Comparison of ENCODE assay signal across 9 mouse cellular contexts in genomic region chr16:71247516-71248139, GRCm38 (mm10).
DNase-seq lines count a peak whose midpoint lies in the region; ATAC-seq and TF ChIP-seq lines count a peak whose summit lies in the region.
"Had no signal": no experiment of that assay in that cellular context is flagged by ENCODE, and none has a peak within 500 bp of the region (broad histone marks: within the 10 kb centered on the region; RNA-seq: fewer than 3 reads in every experiment).

No protein-coding gene starts in this region.

- no peak overlapping the region for H3K27ac ChIP-seq in lung, embryonic 14.5 days (ENCODE audit: low read depth)
- no peak overlapping the region for H3K27ac ChIP-seq in embryonic facial prominence, embryonic 14.5 days (replicated peaks; ENCODE audit: low read depth, low read length)
- H3K27ac ChIP-seq in limb, embryonic 11.5 days (replicated peaks; ENCODE audit: low read depth, low read length): no peak overlapping the region
- H3K27ac ChIP-seq: heart, embryonic 13.5 days had no signal

- H3K4me3 ChIP-seq in lung, embryonic 14.5 days (ENCODE audit: low read depth, low read length): no peak overlapping the region
- H3K4me3 ChIP-seq in embryonic facial prominence, embryonic 14.5 days (ENCODE audit: low read depth, low read length): no peak overlapping the region
- no peak overlapping the region for H3K4me3 ChIP-seq in limb, embryonic 11.5 days (ENCODE audit: low read depth, low read length)
- H3K4me3 ChIP-seq: heart, embryonic 13.5 days had no signal

- H3K27me3 ChIP-seq in lung, embryonic 14.5 days (ENCODE audit: insufficient read depth, low read length): no peaks in the 10 kb centered on the region
- no peaks in the 10 kb centered on the region for H3K27me3 ChIP-seq in embryonic facial prominence, embryonic 14.5 days (replicated peaks; ENCODE audit: control insufficient read depth, insufficient read depth, low read length)
- H3K27me3 ChIP-seq in limb, embryonic 11.5 days (ENCODE audit: control insufficient read depth, insufficient read depth, low read length): no peaks in the 10 kb centered on the region
- H3K27me3 ChIP-seq: heart, embryonic 13.5 days had no signal

- H3K36me3 ChIP-seq in lung, embryonic 14.5 days (ENCODE audit: insufficient read depth): no peaks in the 10 kb centered on the region
- H3K36me3 ChIP-seq in embryonic facial prominence, embryonic 14.5 days (ENCODE audit: control insufficient read depth, insufficient read depth, low read length): no peaks in the 10 kb centered on the region
- H3K36me3 ChIP-seq in limb, embryonic 11.5 days (ENCODE audit: control insufficient read depth, insufficient read depth, low read length): no peaks in the 10 kb centered on the region
- H3K36me3 ChIP-seq: heart, embryonic 13.5 days had no signal

- no peak overlapping the region for H3K9ac ChIP-seq in lung, embryonic 14.5 days
- no peak overlapping the region for H3K9ac ChIP-seq in embryonic facial prominence, embryonic 14.5 days (ENCODE audit: low read depth, low read length)
- no peak overlapping the region for H3K9ac ChIP-seq in limb, embryonic 11.5 days (ENCODE audit: low read length)
- H3K9ac ChIP-seq: heart, embryonic 13.5 days had no signal

- no peak overlapping the region for H3K4me2 ChIP-seq in lung, embryonic 14.5 days
- no peak overlapping the region for H3K4me2 ChIP-seq in embryonic facial prominence, embryonic 14.5 days (ENCODE audit: low read depth, low read length)
- H3K4me2 ChIP-seq in limb, embryonic 11.5 days (ENCODE audit: low read depth, severe bottlenecking): no peak overlapping the region
- H3K4me2 ChIP-seq: heart, embryonic 13.5 days had no signal

- H3K4me1 ChIP-seq in lung, embryonic 14.5 days (ENCODE audit: insufficient read depth): no peaks in the 10 kb centered on the region
- H3K4me1 ChIP-seq in embryonic facial prominence, embryonic 14.5 days (ENCODE audit: control insufficient read depth, insufficient read depth, low read length): no peaks in the 10 kb centered on the region
- H3K4me1 ChIP-seq in limb, embryonic 11.5 days (ENCODE audit: control insufficient read depth, insufficient read depth, low read length): no peaks in the 10 kb centered on the region
- H3K4me1 ChIP-seq: heart, embryonic 13.5 days had no signal

- DNase-seq in lung, embryonic 14.5 days: peak; percentile 92
- DNase-seq in lung, adult 18-20 months: no peak
- DNase-seq in adrenal gland, postnatal 14 days: peak; percentile 71
- DNase-seq in embryonic facial prominence, embryonic 14.5 days (ENCODE audit: low spot score): peak; percentile 86
- peak; percentile 1 for DNase-seq in induced T-regulatory cell, adult 2 months (ENCODE audit: low read depth)
- peak; percentile 82 for DNase-seq in limb, embryonic 11.5 days (ENCODE audit: low spot score)
- peak; percentile 22 for DNase-seq in retina, adult 2 months (ENCODE audit: low read depth, low spot score)
- DNase-seq in T-cell, adult 2 months (ENCODE audit: low spot score): no peak

- H3K9me3 ChIP-seq in lung, embryonic 14.5 days (ENCODE audit: low read depth, low read length): no peaks in the 10 kb centered on the region
- H3K9me3 ChIP-seq in embryonic facial prominence, embryonic 14.5 days (ENCODE audit: control insufficient read depth, low read length): no peaks in the 10 kb centered on the region
- no peaks in the 10 kb centered on the region for H3K9me3 ChIP-seq in limb, embryonic 11.5 days (ENCODE audit: control insufficient read depth, low read length)
- H3K9me3 ChIP-seq: heart, embryonic 13.5 days had no signal

- no peak for ATAC-seq in lung, embryonic 14.5 days (ENCODE audit: insufficient read depth)
- no peak for ATAC-seq in embryonic facial prominence, embryonic 14.5 days (ENCODE audit: low read depth)
- ATAC-seq in limb, embryonic 11.5 days (ENCODE audit: insufficient number of reproducible peaks, low FRiP score, low TSS enrichment, low read depth): no peak

- WGBS in lung, embryonic 14.5 days: 35% methylated on average over 9 of the region's 9 CpGs
- 35% methylated on average over 9 of the region's 9 CpGs for WGBS in embryonic facial prominence, embryonic 14.5 days
- whole genome bisulfite sequencing in limb, embryonic 11.5 days: 37% methylated on average over 9 of the region's 9 CpGs

- TF ChIP-seq CTCF in lung, embryonic 14.5 days (IDR thresholded peaks at IDR 0.05; ENCODE audit: low read depth): peak; percentile 69

Comparison
In these comparisons a context has a peak if more than half of its experiments do, and no peak if none do; other contexts are left out.
1. DNase-seq: peak in lung, embryonic 14.5 days (single experiment), adrenal gland, postnatal 14 days (single experiment), embryonic facial prominence, embryonic 14.5 days (single experiment), induced T-regulatory cell, adult 2 months (single experiment), limb, embryonic 11.5 days (single experiment) and retina, adult 2 months (single experiment); none in lung, adult 18-20 months (0 of 2) and T-cell, adult 2 months (single experiment).